Mouse (Mus musculus) lung, adult 10 weeks (tissue): ENCODE measurements around the gene Epdr1. TPM values are rescaled to one million over a fixed set of nuclear protein-coding genes. Genes with fewer than 3 reads are reported as not detected.

ENCODE experiments used
- polyA plus RNA-seq: library from polyadenylated mRNA; stranded (reverse); fragments of 350-450 nt; fragmentation: Illumina TruSeq; extraction: RNeasy Lipid Tissue Mini Kit (QIAGEN cat#74804); gene quantifications from one replicate; pipeline ENCODE4 v1.2.3, GENCODE M21; 2014; ENCODE audit warnings: low read depth, low replicate concordance; ENCODE audit not compliant: insufficient read depth

Epdr1 gene
- polyA plus RNA-seq, result 12.0 TPM

GRCm38 (mm10) chr13:19619216-19619927 lies at the start of gene Epdr1:
Epdr1 (minus strand) TSS chr13:19619927.

GRCm38 (mm10) chr13:19622573-19623227 lies 3.0 kb upstream of the Epdr1 start, which contains the start of gene Sfrp4:
Sfrp4 (plus strand) TSS chr13:19623104.

Other genes starting within 250 kb of the Epdr1 start
- gene Stard3nl, start 224.1 kb downstream of the Epdr1 start, polyA plus RNA-seq, result 77.5 TPM
- gene Sfrp4, start 3.2 kb upstream of the Epdr1 start, polyA plus RNA-seq, result 1.5 TPM
- 0.15 TPM for gene Nme8, start 77.9 kb upstream of the Epdr1 start, polyA plus RNA-seq
- 2.1 TPM for gene Gpr141, start 204.3 kb upstream of the Epdr1 start, polyA plus RNA-seq